Mouse (Mus musculus): ENCODE results near the gene Tuba1b.
"Not testable (repeated sequence)": the region's sequence is repeated elsewhere in the genome, so short reads cannot be mapped to it uniquely, and the experiment has no call there.

The Tuba1b gene

DNA sequence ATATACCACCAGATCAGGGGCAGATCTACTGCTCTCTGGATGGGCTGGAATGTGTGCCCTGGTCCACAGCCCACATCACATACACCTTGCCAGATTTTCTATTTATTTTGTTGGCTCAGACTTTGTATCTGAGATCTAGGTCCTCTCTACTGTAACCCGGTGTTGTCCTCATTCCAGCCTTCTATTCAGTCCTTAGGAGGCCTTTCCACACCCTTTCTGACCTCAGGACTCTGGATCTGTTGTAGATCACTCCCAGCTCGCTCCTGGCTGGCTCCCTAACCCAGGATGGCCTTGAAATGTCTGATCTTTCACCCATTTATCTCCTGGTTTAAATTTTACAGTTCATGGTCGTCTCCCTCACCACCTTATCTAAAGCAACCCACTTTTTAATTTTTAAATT, 9.7 kb downstream of the Tuba1b start:
- DNase-seq (ENCODE audit: low spot score) = no peak

DNA sequence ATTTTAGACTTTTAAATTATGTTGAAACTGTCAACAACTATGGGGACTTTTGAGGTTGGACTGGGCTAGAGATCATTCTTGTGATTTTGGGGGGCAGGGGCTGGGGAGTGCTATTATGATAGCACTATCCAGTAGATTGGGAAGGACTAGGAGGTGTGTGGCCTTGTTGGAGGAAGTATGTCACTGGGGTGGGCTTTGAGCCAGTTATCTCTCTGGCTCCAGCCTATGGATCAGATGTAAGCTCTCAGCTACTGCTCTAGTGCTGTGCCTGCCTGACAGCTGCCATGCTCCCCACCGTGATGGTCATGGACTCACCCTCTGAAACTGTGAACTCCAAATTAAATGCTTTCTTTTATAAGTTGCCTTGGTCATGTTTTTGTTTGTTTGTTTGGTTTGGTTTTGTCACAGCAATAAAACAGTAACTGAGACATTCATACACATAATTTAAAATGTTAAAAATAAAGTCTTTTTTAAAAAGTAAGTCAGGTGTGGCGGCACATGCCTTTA, 11.3 kb downstream of the Tuba1b start:
- DNase-seq (ENCODE audit: low spot score) = no peak

DNA sequence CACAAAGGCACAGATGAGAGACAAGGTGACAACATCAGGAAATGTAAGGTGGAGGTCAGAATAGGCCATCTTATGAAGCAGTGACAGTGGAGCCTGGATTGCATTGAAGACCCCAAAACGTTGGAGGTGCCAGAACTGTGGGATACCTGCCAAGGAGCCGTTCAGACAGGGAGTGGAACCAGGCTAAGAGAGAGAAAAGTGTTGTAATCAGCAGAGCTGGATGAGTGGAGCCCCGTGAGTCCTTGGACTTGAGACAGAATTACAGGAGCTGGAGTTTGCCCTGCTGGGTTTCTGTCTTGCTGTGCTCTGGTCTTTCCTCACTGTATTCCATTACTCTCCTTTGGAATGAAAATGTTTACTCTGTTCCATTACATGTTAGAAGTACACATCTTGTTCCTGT, 11.8 kb downstream of the Tuba1b start:
- DNase-seq (ENCODE audit: low spot score) = no peak

DNA sequence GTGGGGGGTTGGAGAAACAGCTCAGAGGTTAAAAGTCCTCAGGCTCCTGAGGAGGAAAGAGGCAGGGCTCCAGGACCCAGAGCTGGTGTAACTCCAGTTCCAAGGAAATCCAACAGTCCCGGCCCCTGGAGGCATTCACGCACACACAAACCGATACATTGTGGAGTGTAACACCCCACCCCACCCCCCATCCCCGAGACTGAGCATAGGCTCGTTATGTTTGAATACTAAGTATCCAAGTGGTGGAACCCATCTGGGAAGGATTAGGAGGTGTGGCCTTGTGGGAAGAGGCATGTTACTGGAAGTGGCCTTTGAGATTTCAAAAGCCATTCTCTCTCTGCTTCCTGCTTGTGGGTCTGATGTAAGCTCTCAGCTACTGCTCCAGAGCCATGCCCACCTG, 12.9 kb downstream of the Tuba1b start:
- no peak for DNase-seq (ENCODE audit: low spot score)

DNA sequence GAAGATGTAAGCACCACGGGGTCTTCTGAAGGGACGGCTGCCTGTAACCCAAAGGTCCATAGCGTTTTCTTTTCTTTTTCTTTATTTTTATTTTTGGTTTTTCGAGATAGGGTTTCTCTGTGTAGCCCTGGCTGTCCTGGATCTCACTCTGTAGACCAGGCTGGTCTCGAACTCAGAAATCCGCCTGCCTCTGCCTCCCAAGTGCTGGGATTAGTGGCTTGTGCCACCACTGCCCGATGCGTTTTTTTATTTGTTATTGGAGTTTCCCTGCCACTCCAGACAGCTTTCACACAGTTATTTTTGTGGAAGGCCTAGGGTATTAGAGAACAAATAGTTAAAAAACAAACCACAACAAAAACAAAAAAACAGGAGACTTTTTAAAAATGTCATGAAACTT, 15.9 kb downstream of the Tuba1b start:
- DNase-seq (ENCODE audit: low spot score) = not testable (repeated sequence)

DNA sequence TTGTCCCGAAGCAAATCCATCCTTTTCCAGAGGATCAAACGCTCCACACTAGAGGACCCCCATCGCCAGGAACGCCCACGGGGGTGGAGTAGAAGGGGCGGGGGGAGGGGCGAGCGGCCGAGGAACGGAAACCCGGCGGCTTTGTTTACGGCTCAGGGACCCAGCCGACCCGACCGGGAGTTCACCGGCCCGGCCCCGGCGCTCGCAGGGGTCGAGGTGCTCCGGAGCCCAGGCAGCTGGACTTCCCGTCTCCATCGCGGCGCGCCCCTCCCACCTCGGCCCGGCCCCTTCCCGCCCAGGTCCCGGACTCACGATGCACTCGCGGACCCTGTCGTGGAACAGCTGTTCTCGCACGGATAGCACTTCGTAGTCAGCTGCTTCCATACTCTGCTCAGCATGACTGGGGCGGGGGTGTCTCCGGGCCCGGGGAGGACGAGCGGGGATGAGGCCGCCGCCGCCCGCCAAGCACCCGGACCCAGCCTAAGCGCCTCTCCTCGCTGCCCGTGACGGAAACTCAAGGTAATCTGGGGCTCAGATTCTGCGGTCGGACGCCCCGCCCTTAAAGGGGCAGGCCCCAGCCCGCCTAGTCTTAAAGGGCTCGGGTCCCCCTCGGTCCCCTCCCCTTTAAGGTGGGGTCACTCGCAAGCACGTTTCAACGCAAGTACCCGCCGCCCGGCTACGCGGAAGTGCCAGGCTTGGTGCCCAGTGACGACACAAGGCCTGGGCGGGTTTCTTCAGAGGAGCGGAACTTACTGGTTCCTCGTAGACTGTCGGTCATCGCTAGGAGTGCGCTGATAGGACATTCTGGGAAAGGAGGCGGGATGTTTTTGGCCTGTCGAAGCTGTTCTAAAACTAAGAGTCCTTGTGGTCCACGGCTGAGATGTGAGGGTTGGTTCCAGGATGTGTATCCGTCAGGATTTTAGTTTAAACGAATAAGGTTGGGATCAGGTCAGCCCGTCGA, 16.5 kb downstream of the Tuba1b start, which contains the start of gene Lmbr1l:
TSS of gene Lmbr1l (minus strand) at position 694 of the 961 bp plus-strand sequence.
- DNase-seq (ENCODE audit: low spot score) = peak; percentile 99

DNA sequence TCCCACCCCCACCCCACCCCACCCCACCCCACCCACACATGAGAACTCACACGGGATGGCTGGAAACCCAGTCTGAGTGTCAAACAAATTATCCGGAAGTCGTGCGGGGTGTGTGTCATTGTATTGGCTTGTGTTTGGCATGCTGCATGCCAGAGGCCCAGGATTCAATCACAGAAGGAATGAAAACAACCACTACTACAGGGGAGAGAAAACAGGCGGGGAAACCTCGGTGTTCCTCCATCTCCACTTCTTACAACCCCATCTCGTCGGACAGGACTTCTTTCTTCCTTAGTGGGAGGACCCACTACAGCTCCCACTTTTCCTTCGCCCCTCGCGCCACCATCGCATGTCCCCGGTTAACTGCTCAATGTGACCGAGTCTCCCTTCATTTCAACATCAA, 17.3 kb downstream of the Tuba1b start:
- peak; percentile 54 for DNase-seq (ENCODE audit: low spot score)

DNA sequence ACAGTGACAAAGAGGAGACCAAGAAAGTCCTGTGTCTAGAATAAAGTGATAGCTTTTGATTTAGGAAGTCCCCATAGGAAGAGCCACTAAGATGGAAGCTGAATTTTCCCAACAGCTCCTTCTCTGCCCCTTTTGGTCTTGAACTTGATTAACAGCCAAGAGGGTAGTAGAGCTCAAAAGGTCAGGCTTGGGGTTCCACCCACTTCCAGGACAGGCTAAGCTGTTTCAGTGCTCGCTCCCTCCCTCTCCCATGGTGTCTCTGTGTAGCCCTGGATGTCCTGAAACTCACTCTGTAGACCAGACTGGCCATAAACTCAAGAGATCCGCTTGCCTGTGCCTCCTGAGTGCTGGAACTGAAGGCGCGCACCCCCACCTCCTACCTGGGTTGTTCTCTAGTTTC, 18.3 kb downstream of the Tuba1b start:
- DNase-seq (ENCODE audit: low spot score) = no peak

DNA sequence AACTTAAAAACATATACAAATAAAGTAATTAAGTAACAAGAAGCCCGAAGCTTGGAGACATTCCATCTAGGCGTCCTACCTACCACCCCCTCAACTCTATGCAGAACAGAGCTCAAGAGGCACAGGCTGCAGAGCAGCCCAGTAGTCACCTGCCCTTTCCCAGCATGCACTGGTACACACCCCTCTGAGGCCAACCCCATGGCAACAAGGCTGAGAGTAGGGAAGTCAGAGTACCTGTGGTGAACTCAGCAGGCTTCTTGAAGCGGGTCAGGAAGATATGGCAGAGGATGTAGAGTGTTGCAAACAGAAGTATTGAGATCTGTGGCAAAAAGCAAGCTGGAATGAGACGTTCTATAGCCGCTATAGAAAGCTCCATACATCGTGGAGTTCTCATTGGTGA, 19.5 kb downstream of the Tuba1b start:
- no peak for DNase-seq (ENCODE audit: low spot score)

DNA sequence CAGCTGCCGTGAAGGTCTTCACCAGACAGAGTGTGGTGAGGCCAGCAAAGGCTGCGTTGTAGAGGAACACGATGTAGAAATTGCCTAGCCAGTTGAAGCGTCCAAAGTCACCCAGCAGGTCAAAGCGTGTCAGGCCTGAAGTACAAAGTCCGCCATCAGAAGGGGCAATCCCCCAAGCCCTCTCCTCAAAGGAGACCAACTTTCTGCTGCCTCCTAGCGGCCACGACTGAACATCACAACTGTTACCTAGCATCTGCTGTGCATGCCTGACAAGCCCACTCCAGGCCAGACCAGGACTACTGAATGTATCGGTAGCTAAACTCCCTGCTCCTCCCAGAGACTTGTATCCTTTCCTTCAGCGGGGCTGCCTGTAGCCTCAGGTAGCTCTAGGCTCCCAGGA, 29.7 kb downstream of the Tuba1b start:
- DNase-seq (ENCODE audit: low spot score) = peak; percentile 92

DNA sequence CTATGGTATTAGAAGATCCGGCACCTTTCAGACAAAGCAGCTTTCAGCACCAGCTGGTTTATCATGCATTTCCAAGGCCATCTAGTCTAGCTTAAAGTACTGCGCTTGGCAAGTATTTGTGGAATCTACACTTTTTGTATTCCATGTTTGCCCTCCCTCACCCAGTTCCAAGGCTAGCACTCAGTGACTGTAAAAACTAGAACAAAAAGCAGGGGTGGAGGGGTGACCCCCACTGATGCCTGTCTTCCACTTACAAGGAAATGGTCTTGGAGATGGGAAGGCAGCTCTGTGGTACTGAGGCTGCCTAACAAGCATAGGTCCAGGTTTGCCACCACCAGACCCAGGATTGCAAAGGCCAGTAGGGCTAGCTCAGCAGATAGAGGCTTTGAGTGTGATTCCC, 31.8 kb downstream of the Tuba1b start:
- DNase-seq (ENCODE audit: low spot score) = no peak

DNA sequence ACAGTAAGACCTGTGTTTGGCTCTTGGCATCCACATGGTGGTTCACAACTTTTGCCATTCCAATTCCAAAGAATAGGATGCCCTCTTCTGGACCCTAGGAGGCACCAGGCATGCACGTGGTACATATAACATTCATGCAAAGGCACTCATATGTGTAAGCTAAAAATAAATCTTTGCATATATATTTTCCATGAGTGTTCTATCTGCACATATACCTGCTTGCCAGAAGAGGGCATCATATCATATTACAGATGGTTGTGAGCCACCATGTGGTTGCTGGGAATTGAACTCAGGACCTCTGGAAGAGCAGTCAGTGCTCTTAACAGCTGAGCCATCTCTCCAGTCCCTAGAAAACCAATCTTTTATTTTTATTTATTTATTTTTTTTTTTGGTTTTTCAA, 32.8 kb downstream of the Tuba1b start:
- no peak for DNase-seq (ENCODE audit: low spot score)

DNA sequence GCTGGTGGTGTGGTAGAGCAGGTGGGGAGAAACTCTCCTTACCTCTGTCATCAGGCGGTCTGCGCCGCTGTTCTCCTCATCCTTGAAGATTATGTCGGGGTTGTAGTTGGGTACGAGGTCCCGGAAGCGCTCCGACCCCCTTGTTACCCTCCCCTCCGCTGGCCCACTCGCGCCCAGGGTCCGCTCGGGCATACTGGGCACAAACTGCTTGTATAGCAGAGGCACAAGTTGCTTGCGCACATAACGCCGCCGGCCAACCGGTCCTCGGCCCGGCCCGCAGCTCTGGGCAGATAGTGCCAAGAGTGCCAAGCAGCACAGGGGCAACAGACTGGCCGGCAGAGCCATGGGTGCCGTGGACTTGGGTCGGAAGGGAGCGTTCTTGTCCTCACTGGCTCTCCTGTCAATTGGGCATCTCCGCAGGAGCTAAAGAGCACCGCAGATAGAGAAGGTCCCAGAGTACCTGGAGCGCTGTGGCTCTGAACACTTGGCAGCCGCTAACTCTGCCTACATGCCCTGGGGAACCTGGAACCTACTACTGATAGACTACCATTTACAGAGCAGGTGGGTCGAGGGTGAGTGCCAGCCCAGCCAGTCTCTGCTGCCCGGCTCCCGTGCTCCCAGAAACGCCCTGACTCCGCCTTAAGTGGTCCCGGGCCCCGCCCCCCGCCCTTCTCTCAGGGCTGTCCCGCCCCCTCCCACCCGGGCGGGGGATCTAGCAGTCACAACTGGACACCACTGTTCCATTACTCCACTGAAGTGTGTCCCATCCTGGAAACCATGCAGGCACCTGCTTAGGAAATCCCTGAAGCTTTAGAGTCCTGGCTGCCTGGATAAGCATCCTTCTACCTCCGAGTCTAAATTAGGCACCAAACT, 36.2 kb downstream of the Tuba1b start, which contains the start of gene Dhh:
TSS of gene Dhh (minus strand) at position 613 of the 873 bp plus-strand sequence.
- DNase-seq (ENCODE audit: low spot score) = peak; percentile 54

DNA sequence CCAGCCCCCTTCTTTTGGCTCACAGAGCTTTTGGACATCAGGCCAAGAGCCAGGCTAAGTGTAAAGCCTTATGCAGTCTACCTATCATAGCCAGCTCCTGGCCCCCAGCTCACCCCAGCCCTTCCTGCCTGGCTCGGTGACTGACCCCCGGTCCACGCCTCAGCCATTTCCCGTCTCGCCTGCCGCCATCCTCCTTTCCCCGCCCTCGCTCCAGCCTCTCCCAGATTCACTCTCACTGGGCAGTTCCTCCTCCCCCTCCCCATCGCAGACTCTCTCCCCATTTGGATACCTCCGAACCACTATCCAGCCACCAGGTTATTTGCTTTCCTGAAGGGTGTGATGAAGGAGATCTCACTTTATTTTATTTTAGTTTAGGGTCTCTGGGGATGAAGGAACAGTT, 36.9 kb downstream of the Tuba1b start:
- peak; percentile 40 for DNase-seq (ENCODE audit: low spot score)

DNA sequence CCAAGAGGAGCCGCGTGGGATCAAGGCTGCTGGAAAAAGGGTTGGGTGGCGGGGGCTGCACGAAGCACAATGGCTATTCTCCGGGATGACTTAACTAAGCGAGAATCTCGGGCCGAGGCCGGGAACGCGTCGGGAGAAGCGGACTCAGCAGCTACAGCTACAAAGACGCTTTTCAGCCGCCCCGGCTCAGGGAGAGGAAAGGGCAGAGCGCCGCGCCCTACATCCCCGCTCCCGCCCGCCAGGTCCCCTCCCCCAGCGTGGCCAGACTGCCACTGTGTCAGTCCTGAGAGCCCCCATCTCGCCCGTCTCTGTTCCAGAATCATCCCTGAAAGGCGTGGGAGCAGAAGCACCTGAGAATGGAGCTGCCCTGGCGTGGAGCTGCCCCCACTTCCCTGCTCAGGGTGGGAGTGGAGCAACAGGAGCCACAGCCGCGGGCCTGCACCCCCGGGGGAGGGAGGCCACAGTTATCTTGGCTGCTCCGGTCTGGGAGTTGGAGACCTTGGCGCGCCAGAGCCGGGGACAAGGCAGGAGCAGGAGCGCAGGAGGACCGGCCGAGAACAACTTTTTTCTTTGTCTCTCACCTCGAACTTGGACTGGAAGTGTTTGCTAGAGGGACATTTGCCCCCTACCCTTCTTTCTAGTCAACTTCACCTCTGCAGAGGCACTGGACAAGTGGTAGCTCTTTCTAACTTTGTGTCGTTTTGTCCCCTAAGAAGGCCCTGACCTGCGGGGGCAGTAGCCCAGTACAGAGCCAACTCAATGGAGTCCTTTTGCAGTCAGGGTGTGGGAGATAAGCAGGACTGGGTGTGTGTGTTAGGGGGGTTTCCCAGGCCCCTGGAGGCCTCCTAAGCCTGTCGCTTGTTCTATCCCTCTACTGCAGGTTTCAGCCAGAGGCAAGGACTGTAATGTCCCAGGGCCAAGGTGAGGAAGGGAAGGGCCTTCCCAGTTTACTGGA, 38.5 kb downstream of the Tuba1b start:
- peak; percentile 85 for DNase-seq (ENCODE audit: low spot score)

DNA sequence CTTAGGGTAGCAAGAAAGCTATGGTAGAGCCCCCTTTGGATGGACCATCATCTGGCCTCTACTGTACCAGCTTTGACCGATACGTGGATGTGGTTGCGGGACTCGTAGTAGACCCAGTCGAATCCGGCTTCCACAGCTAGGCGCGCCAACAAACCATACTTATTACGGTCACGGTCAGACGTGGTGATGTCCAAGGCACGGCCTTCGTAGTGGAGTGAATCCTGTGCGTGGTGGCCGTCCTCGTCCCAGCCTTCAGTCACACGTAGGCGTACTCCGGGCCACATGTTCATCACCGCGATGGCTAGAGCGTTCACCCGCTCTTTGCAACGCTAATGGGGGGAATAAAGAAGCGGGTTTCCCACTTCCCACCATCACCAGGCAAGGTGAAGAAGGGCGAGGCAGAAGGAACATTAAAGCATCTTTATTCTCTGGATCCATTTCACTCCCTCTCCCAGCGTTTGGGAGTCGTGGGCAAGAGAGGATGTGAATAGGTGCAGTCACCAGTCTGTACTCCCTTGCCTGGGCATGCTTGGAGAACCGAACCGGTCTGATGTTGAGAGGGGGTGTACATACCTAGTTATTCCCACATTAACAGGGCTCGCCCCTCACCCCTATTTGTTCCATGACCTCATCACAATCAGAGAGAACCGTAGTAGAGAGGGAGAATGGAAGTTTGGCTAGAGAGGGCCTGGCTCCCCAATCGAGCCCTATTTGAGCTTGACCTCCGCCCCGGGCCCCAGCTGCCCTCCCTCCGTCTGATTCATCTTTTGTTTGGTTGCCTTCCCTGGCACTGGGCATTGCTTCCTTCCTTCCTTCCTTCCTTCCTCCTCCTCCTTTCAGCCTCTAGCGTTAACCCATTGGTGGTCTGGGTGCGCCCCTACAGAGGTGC, 39.4 kb downstream of the Tuba1b start:
- DNase-seq (ENCODE audit: low spot score) = peak; percentile 43

DNA sequence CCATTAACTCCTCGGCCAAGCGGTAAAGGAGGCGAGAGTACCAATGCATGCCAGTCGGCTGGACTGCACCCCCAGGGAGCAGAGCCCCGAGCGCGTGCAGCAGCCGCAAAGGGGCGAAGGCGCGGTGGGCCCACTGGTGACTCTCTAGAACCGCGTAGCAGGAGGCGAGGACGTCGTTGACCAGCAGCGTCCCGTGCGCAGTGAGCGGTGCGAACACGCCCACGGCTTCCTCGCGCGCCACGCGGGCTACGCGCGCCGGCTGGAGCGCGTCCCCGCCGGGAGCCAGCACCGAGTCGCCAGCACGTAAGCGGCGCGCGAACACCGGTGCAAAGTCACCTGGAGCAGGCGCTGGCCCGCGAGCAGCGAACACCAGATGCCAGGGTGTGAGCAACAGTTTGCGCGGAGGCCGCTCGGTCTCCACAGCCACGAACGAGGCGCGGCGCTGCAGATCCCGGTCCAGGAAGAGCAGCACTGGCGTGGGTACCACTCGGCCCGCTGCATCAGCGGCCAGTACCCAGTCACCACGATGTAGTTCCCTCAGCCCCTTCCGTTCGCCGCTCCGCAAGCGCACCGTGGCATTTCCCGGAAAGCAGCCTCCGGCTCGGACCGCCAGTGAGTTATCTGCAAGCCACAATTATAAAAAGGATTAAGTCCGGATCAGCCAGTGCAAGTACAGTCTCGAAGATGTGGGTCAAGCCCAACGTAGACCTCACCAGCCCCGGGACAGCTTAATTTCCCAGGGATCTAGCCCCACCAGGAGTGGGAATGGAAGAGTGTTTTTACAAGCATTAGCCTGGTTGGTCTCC, 40.2 kb downstream of the Tuba1b start, which contains the start of gene Rhebl1:
TSS of gene Rhebl1 (minus strand) at position 601 of the 806 bp plus-strand sequence.
- peak; percentile 48 for DNase-seq (ENCODE audit: low spot score)

DNA sequence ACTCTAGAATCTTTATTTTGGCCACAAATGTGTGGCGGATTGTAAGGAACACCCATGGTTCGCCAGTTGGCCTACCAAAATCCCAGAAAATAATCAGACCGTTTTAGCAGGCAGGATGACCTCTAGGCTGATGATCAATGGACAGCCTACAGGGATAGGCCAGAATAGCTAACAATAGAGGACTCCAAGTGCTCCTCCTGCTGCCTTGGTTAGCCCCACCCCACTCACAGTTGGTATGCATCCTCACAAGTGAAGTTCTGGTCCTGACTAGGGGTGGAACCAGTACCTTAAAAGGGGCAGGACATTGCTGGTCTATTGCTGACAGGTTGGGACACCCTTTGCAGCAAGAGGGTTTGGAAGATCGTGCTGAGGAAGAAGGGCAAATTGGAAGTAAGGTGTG, 41.3 kb downstream of the Tuba1b start:
- no peak for DNase-seq (ENCODE audit: low spot score)

DNA sequence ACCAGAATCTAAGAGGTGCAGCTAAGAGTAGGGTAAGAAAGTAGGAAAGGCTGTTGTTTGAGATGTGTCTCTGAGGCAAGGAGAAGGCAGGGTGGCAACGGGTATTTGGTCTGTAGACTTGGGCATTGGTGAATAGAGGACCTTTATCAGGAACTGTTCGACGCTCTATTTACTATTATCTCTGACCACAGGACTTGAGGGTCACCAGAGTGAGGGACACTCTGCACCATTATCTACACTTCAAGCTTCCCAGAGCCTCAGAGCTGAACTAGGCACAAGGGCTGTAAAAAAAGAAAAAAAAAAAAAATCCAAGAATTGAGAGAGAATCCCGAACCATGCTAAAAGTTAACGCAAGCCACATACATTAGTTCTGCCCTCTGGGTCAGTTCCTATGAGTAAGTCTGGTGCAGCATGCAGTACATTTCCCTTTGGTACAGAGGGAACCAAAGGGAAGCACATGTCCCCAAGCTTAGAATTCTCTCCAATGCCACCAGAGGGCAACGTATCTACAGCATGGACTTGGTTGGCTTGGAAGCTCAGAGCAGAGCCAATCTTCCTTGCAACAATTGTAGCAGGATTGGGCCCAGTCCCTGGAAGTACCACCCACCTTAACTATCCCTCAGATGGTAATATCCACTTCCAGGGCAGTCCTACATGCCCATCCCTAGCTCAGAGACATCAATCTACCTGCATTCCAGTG, 42.3 kb downstream of the Tuba1b start:
- peak; percentile 90 for DNase-seq (ENCODE audit: low spot score)

Data from embryo, embryonic 10 days (tissue).